Mouse (Mus musculus): ENCODE results near the gene U2af1. TPM values are rescaled to one million over a fixed set of nuclear protein-coding genes. Genes with fewer than 3 reads are reported as not detected.
"Not testable (repeated sequence)": the region's sequence is repeated elsewhere in the genome, so short reads cannot be mapped to it uniquely, and the experiment has no call there.

The U2af1 gene
- total RNA-seq, 4 experiments from 2014 or later: 115 to 134 (median 125) TPM

DNA sequence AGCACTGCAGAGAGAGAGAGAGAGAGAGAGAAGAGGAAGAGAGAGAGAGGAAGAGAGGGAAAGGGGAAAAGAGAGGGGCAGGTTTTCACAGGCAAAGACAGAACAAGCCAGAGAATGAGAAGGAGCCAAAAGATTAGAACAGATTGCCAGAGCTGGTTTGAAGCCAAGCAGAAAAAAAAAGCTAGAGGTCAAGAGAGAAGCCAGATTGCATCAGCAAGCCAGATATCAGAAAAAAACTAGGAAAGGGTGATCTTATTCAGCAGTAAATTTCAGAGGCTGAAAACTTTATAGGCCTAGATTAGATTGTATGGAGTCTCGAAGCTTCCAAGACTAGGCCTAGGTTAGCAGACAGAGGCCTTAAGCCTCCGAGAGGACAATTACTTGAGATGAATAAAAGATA is 30.7 kb downstream of the U2af1 start:
- DNase-seq (ENCODE audit: low spot score in 2 of 2): no peak

- no peak for DNase-seq (ENCODE audit: low spot score in 2 of 2)
Observed at GRCm38 (mm10) chr17:31623101-31623500, 35.6 kb downstream of the U2af1 start.

DNA sequence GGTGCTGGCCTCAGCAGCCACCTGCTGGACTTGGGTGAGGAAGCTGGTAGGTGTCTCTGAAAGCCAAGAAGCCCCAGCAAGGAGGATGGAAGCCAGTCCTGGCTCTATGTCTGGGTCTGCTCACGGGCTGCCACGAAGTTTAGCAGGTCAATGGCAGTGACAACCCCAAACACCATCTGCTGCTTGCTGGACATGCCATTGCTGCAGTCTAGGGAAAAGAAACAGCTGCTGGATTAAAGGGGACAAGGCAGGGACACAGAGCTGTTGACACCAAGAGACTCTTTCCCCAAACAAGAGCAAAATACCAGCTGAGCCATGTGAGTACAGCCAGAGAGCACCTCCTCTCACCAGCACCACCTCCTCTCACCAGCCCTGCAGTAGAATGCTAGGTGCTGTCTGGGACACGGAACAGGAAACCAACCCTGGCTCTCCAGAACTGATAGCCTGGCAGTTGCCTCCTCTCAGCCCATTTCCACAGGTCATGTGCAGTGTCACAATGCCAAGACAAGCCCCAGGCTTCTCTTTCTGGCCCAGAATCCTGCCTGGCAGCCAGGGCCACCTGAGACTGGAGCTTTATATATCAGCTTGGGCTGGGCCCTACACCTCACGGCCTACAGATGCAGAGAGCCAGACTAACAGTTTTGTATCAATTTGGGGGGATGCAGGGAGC is 45.5 kb downstream of the U2af1 start:
- DNase-seq (ENCODE audit: low spot score in 2 of 2): no peak

DNA sequence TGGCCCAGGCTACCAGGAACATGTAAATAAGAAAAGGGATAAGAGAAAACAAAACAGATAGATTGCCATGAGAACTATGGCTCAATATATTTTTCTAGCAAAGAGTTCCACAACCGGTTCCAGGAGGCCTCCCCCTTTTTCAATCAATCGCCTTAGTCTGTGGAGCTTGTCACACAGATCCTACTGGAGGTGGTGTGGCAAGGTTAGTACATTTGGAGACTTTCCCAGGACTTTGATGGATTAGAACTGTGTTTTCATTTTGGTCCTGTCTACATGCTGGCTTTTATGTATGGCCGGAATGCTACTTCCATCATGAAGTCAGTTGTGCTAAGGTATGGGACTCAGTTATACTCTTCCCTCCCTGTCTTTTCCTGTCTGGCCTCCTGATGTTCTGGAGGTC is 48.8 kb downstream of the U2af1 start:
- no peak for DNase-seq (ENCODE audit: low spot score in 2 of 2)

DNA sequence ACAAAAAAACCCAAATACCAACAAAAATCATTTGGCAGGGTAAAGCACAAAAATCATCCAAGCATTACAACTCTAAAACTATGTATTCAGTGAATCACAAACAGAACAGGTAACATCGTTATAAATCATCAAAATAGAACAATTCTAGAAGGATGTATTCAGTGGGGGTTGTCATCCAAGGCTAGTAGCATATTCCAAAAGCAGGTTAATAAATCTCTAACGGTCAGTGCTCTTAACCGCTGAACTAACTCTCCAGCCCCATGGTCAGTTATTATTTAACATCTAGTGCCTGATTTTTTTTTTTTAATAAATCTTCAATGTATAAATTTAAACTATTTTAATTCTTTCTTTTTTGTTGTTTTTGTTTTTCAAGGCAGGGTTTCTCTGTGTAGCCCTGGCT is 49.5 kb downstream of the U2af1 start:
- DNase-seq (ENCODE audit: low spot score in 2 of 2): not testable (repeated sequence)

DNA sequence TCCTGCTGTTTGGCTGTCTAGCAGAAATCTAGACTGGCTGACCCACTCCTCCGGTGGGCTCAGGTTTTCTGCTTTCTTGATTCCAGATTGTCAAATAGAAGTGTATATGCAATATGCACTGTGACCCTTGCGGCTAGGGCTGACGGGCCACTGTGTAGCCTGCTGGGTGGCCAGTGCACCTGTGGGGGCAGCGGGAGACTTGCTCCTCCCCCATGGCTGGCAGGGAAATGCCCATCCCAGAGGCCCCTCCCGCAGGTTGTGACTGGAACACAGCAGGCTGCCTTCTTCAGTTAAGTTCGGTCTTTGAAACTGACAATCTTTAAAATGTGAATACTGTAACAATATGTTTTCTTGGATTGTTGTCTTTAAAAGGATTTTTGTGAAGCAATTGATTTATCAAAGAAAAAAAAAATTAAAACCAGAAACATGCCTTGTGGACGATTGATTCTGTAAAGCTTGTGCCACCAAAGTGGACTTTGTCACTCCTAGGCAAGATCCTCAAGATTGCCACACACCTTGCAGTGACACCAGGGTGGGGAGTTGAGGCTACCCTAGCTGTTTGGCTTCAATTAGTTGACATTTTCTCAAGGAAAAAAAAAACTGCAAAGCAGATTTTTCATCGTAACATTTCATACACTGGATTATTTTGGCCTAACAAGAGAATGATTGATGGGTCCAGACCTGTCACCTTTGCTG is 51.3 kb downstream of the U2af1 start:
- no peak for DNase-seq (ENCODE audit: low spot score in 2 of 2)

GRCm38 (mm10) chr17:31606424-31606823 is 52.3 kb downstream of the U2af1 start:
- DNase-seq (ENCODE audit: low spot score in 2 of 2): no peak

GRCm38 (mm10) chr17:31598593-31598992 is 60.1 kb downstream of the U2af1 start:
- DNase-seq (ENCODE audit: low spot score in 2 of 2): no peak

GRCm38 (mm10) chr17:31597957-31598356 is 60.7 kb downstream of the U2af1 start:
- DNase-seq (ENCODE audit: low spot score in 2 of 2): no peak

Other genes starting within 250 kb of the U2af1 start
- 10 to 100 TPM; 20.3 to 32.1 (median 23.7) TPM for gene Wdr4, start 138.9 kb downstream of the U2af1 start, total RNA-seq (2022)
- 100 to 1,000 TPM; 239 to 270 (median 244) TPM for gene Ndufv3, start 138.8 kb downstream of the U2af1 start, total RNA-seq (2022)
- 10 to 100 TPM; 12.9 to 17.5 (median 15.9) TPM for gene Pknox1, start 94.2 kb downstream of the U2af1 start, total RNA-seq (2022)
- gene Cbs, start 21.7 kb downstream of the U2af1 start, total RNA-seq (2022): 10 to 100 TPM; 39.6 to 74.8 (median 49.2) TPM
- gene Cryaa, start 18.9 kb upstream of the U2af1 start, total RNA-seq (2022): under 1 TPM in 1 of 4 experiments, not detected in 3; 0.52 TPM
- 10 to 100 TPM; 13.2 to 22.2 (median 15.4) TPM for gene Sik1, start 196.9 kb upstream of the U2af1 start, total RNA-seq (2022)

Measured in layer of hippocampus, adult 8-10 months (tissue).